Comparison of ENCODE assay signal across 9 mouse cellular contexts in the genomic region with DNA sequence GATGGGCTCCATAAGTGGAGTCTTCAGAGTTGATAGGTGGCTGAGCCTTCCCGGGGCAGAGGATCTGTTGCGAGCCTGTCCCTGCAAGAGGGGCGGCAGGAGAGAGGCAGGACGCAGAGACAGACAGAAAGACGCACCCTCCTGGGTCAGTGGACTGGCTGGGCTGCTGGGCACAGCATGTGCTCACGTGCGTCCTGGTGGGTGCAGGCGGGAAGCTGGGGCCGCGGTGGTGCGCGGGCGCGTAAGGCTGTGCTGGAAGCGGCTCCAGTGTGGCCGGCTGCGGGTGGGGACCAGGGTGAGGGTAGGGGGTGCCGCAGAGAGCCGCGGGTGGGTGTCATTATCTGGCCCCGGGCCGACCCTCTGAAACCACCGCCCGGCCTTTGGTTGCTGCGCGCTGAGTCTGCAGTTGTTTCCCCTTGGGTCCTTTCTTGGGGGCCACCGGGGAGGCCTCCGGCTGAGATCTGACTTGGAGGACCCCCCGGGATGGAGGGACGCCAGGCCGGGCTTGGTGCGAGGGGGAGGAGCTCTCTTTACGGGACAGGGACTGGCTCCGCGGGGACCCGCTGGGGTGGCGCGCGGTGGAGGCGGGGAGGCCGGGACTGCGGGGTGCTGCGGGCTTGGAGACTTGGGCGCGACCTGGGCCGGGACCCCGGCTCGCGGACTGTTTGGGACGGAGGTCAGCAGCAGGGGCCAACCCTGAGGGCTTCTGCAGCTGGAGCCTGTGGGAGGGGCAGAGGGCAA. TPM values are rescaled to one million over a fixed set of nuclear protein-coding genes. Genes with fewer than 3 reads are reported as not detected.
A peak's percentile ranks its signal among the peaks of the same experiment; 100 is the strongest.
DNase-seq lines count a peak whose midpoint lies in the region; ATAC-seq lines count a peak whose summit lies in the region.
"Had no signal": no experiment of that assay in that cellular context is flagged by ENCODE, and none has a peak within 500 bp of the region (broad histone marks: within the 10 kb centered on the region; RNA-seq: fewer than 3 reads in every experiment).

No protein-coding gene starts in this region.

- ATAC-seq in kidney, embryonic 15.5 days (replicated peaks; ENCODE audit: low FRiP score): peak; percentile 52
- no peak for ATAC-seq in embryonic facial prominence, embryonic 13.5 days (ENCODE audit: insufficient number of reproducible peaks, insufficient read depth, low FRiP score, low TSS enrichment, low read depth)
- ATAC-seq in hindbrain, embryonic 16.5 days: no peak
- no peak for ATAC-seq in midbrain, embryonic 16.5 days

- no peak for DNase-seq in kidney, adult 11 months
- no peak for DNase-seq in embryo, embryonic 10 days (ENCODE audit: low spot score)
- no peak for DNase-seq in layer of hippocampus, postnatal 10 days (ENCODE audit: low spot score in 2 of 2)
- DNase-seq: gastrocnemius, postnatal 14 days; left cerebral cortex, postnatal 4 days had no signal

- H3K27ac ChIP-seq in kidney, embryonic 15.5 days: no peak overlapping the region
- no peak overlapping the region for H3K27ac ChIP-seq in embryonic facial prominence, embryonic 13.5 days
- no peak overlapping the region for H3K27ac ChIP-seq in hindbrain, embryonic 16.5 days (ENCODE audit: low read depth, low read length)
- no peak overlapping the region for H3K27ac ChIP-seq in midbrain, embryonic 16.5 days (ENCODE audit: low read length)

- 3% methylated on average over 50 of the region's 50 CpGs for WGBS in kidney, embryonic 15.5 days
- WGBS in embryonic facial prominence, embryonic 13.5 days: 2% methylated on average over 50 of the region's 50 CpGs
- WGBS in hindbrain, embryonic 16.5 days: 6% methylated on average over 46 of the region's 50 CpGs
- WGBS in midbrain, embryonic 16.5 days: 8% methylated on average over 49 of the region's 50 CpGs

- H3K27me3 ChIP-seq in kidney, embryonic 15.5 days: peaks cover 62% of the 10 kb centered on the region
- H3K27me3 ChIP-seq in embryonic facial prominence, embryonic 13.5 days: peaks cover 65% of the 10 kb centered on the region
- peaks cover 32% of the 10 kb centered on the region for H3K27me3 ChIP-seq in hindbrain, embryonic 16.5 days (replicated peaks; ENCODE audit: control insufficient read depth, insufficient read depth, low read length)
- H3K27me3 ChIP-seq in midbrain, embryonic 16.5 days (ENCODE audit: control insufficient read depth, insufficient read depth, low read depth, low read length): peaks cover 21% of the 10 kb centered on the region

- H3K36me3 ChIP-seq in kidney, embryonic 15.5 days: no peaks in the 10 kb centered on the region
- H3K36me3 ChIP-seq in embryonic facial prominence, embryonic 13.5 days: no peaks in the 10 kb centered on the region
- 0 out of 2 replicates have a peak, but pooled peaks cover 4% of the 10 kb centered on the region for H3K36me3 ChIP-seq in hindbrain, embryonic 16.5 days (ENCODE audit: control insufficient read depth, insufficient read depth, low read length)
- H3K36me3 ChIP-seq in midbrain, embryonic 16.5 days (ENCODE audit: control insufficient read depth, insufficient read depth, low read length): peaks cover 14% of the 10 kb centered on the region

- peak overlapping the region; percentile 45 for H3K4me3 ChIP-seq in kidney, embryonic 15.5 days (replicated peaks)
- H3K4me3 ChIP-seq in embryonic facial prominence, embryonic 13.5 days: peak overlapping the region; percentile 49
- H3K4me3 ChIP-seq in hindbrain, embryonic 16.5 days (ENCODE audit: low read length): no peak overlapping the region
- H3K4me3 ChIP-seq in midbrain, embryonic 16.5 days (ENCODE audit: low read depth, low read length): no peak overlapping the region

- peaks cover 28% of the 10 kb centered on the region for H3K4me1 ChIP-seq in kidney, embryonic 15.5 days
- peaks cover 18% of the 10 kb centered on the region for H3K4me1 ChIP-seq in embryonic facial prominence, embryonic 13.5 days
- H3K4me1 ChIP-seq in hindbrain, embryonic 16.5 days (ENCODE audit: control insufficient read depth, insufficient read depth, low read depth, low read length): peaks cover 3% of the 10 kb centered on the region; the same call in 1 of the 2 replicates
- no peaks in the 10 kb centered on the region for H3K4me1 ChIP-seq in midbrain, embryonic 16.5 days (ENCODE audit: control insufficient read depth, insufficient read depth, low read length)

- H3K9me3 ChIP-seq in kidney, embryonic 15.5 days (replicated peaks): no peaks in the 10 kb centered on the region
- no peaks in the 10 kb centered on the region for H3K9me3 ChIP-seq in embryonic facial prominence, embryonic 13.5 days
- H3K9me3 ChIP-seq in hindbrain, embryonic 16.5 days (ENCODE audit: control insufficient read depth, low read length): no peaks in the 10 kb centered on the region
- H3K9me3 ChIP-seq in midbrain, embryonic 16.5 days (replicated peaks; ENCODE audit: control insufficient read depth, low read length, poor library complexity, severe bottlenecking): no peaks in the 10 kb centered on the region

- H3K9ac ChIP-seq in kidney, embryonic 15.5 days: peak overlapping the region; percentile 33; the same call in 1 of the 2 replicates
- H3K9ac ChIP-seq in embryonic facial prominence, embryonic 13.5 days: peak overlapping the region; percentile 71
- no peak overlapping the region for H3K9ac ChIP-seq in hindbrain, embryonic 16.5 days (ENCODE audit: low read depth, low read length)
- H3K9ac ChIP-seq in midbrain, embryonic 16.5 days (ENCODE audit: low read depth, low read length): no peak overlapping the region; the same call in 1 of the 2 replicates

- peak overlapping the region; percentile 83 for H3K4me2 ChIP-seq in kidney, embryonic 15.5 days
- H3K4me2 ChIP-seq in embryonic facial prominence, embryonic 13.5 days: peak overlapping the region; percentile 88
- H3K4me2 ChIP-seq in hindbrain, embryonic 16.5 days (ENCODE audit: low read length): peak overlapping the region; percentile 31
- H3K4me2 ChIP-seq in midbrain, embryonic 16.5 days (ENCODE audit: low read length): peak overlapping the region; percentile 14; the same call in 1 of the 2 replicates

RNA-seq across cellular contexts. Expression of a gene that starts 6.8 kb away (rescaled TPM):
- not detected in 2 replicates for polyA plus RNA-seq in kidney, embryonic 15.5 days (2015; fragmentation: Nextera tagmentation; extraction: Ambion mirVana)
- polyA plus RNA-seq in embryonic facial prominence, embryonic 13.5 days (2015; fragmentation: Nextera tagmentation; extraction: Ambion mirVana): not detected in 2 replicates
- polyA plus RNA-seq in hindbrain, embryonic 16.5 days (2015; fragmentation: Nextera tagmentation; extraction: Ambion mirVana): not detected in 2 replicates
- not detected in 2 replicates for polyA plus RNA-seq in midbrain, embryonic 16.5 days (2015; fragmentation: Nextera tagmentation; extraction: Ambion mirVana)
- total RNA-seq in layer of hippocampus, postnatal 10 days (2021): under 1 TPM; 0.48 to 0.76 TPM
- total RNA-seq: gastrocnemius, postnatal 14 days had no signal

RNA-seq across cellular contexts. Expression of a gene that starts 16.3 kb away (rescaled TPM):
- polyA plus RNA-seq in kidney, embryonic 15.5 days (2015; fragmentation: Nextera tagmentation; extraction: Ambion mirVana): 0.51 and 0.64 TPM in 2 replicates
- polyA plus RNA-seq in embryonic facial prominence, embryonic 13.5 days (2015; fragmentation: Nextera tagmentation; extraction: Ambion mirVana): 1.1 and 3.3 TPM in 2 replicates
- polyA plus RNA-seq in hindbrain, embryonic 16.5 days (2015; fragmentation: Nextera tagmentation; extraction: Ambion mirVana): 3.3 and 3.6 TPM in 2 replicates
- polyA plus RNA-seq in midbrain, embryonic 16.5 days (2015; fragmentation: Nextera tagmentation; extraction: Ambion mirVana): 3.0 and 3.6 TPM in 2 replicates
- total RNA-seq in layer of hippocampus, postnatal 10 days (2021): 1 to 10 TPM; 3.0 to 4.4 TPM

RNA-seq across cellular contexts. Expression of a gene that starts 42.5 kb away (rescaled TPM):
- polyA plus RNA-seq in kidney, embryonic 15.5 days (2015; fragmentation: Nextera tagmentation; extraction: Ambion mirVana): 0.17 and 0.26 TPM in 2 replicates
- polyA plus RNA-seq in embryonic facial prominence, embryonic 13.5 days (2015; fragmentation: Nextera tagmentation; extraction: Ambion mirVana): 0.14 and 0.27 TPM in 2 replicates
- 5.1 and 5.5 TPM in 2 replicates for polyA plus RNA-seq in hindbrain, embryonic 16.5 days (2015; fragmentation: Nextera tagmentation; extraction: Ambion mirVana)
- 4.7 and 5.5 TPM in 2 replicates for polyA plus RNA-seq in midbrain, embryonic 16.5 days (2015; fragmentation: Nextera tagmentation; extraction: Ambion mirVana)
- total RNA-seq in layer of hippocampus, postnatal 10 days (2021): 100 to 1,000 TPM; 106 to 107 TPM

RNA-seq across cellular contexts. Expression of a gene that starts 51.5 kb away (rescaled TPM):
- 58.0 and 58.5 TPM in 2 replicates for polyA plus RNA-seq in kidney, embryonic 15.5 days (2015; fragmentation: Nextera tagmentation; extraction: Ambion mirVana)
- 60.8 and 63.5 TPM in 2 replicates for polyA plus RNA-seq in embryonic facial prominence, embryonic 13.5 days (2015; fragmentation: Nextera tagmentation; extraction: Ambion mirVana)
- polyA plus RNA-seq in hindbrain, embryonic 16.5 days (2015; fragmentation: Nextera tagmentation; extraction: Ambion mirVana): 18.7 and 19.0 TPM in 2 replicates
- 11.1 and 11.5 TPM in 2 replicates for polyA plus RNA-seq in midbrain, embryonic 16.5 days (2015; fragmentation: Nextera tagmentation; extraction: Ambion mirVana)
- 1 to 10 TPM; 6.0 to 7.6 TPM for total RNA-seq in layer of hippocampus, postnatal 10 days (2021)

Comparison
In these comparisons a context has a peak if more than half of its experiments do, and no peak if none do; other contexts are left out.
1. H3K4me2 ChIP-seq: peak in every context shown above with its lines; median percentile 88 in embryonic facial prominence, embryonic 13.5 days; 83 in kidney, embryonic 15.5 days; 31 in hindbrain, embryonic 16.5 days; 14 in midbrain, embryonic 16.5 days.
2. H3K4me3 ChIP-seq: peak in kidney, embryonic 15.5 days (single experiment) and embryonic facial prominence, embryonic 13.5 days (single experiment); none in hindbrain, embryonic 16.5 days (single experiment) and midbrain, embryonic 16.5 days (single experiment).
3. H3K9ac ChIP-seq: peak in kidney, embryonic 15.5 days (single experiment) and embryonic facial prominence, embryonic 13.5 days (single experiment); none in hindbrain, embryonic 16.5 days (single experiment) and midbrain, embryonic 16.5 days (single experiment).